Mouse (Mus musculus): Measurements from ENCODE around the gene Stt3b. TPM values are rescaled to one million over a fixed set of nuclear protein-coding genes. Genes with fewer than 3 reads are reported as not detected.
A peak's percentile ranks its signal among the peaks of the same experiment; 100 is the strongest.

Gene Stt3b
- total and polyA plus RNA-seq, 3 experiments = 26.0 to 95.9 (median 65.4) TPM

- no peaks in the 10 kb centered on the region for H3K9me3 ChIP-seq (replicated peaks)
- DNase-seq (ENCODE audit: low spot score) (no peak), ATAC-seq (ENCODE audit: extremely low read depth, insufficient number of reproducible peaks, low FRiP score, poor library complexity, severe bottlenecking) (no peak)
- no peak for TF ChIP-seq POLR2AphosphoS5 (IDR thresholded peaks at IDR 0.05; ENCODE audit: insufficient replicate concordance, low read depth, low read length)
- TF ChIP-seq TAL1 (conservative IDR thresholded peaks at IDR 0.05; ENCODE audit: low read depth, low read length) = no peak
- no peak for TF ChIP-seq CTCF (IDR thresholded peaks at IDR 0.05; ENCODE audit: low read depth, low read length)
- TF ChIP-seq GATA1 (IDR thresholded peaks at IDR 0.05; ENCODE audit: borderline replicate concordance, low read length) = no peak
- no peak for TF ChIP-seq GATA2 (IDR thresholded peaks at IDR 0.05; ENCODE audit: borderline replicate concordance, low read depth, low read length)
- H3K4me1 ChIP-seq (ENCODE audit: insufficient read depth, low read depth, low read length) = peaks cover 7% of the 10 kb centered on the region
- H3K36me3 ChIP-seq (replicated peaks) = no peaks in the 10 kb centered on the region
- no peaks in the 10 kb centered on the region for H3K27me3 ChIP-seq (ENCODE audit: insufficient read depth, low read length)
- H3K4me3 ChIP-seq (ENCODE audit: low read depth, low read length) = no peak overlapping the region
Measured at GRCm38 (mm10) chr9:115313830-115314229, 3.6 kb upstream of the Stt3b start.

GRCm38 (mm10) chr9:115311223-115311520 is 951 bp upstream of the Stt3b start:
- TF ChIP-seq TAL1 (conservative IDR thresholded peaks at IDR 0.05; ENCODE audit: low read depth, low read length) = no peak
- no peak for TF ChIP-seq POLR2AphosphoS5 (IDR thresholded peaks at IDR 0.05; ENCODE audit: insufficient replicate concordance, low read depth, low read length)
- TF ChIP-seq CTCF (IDR thresholded peaks at IDR 0.05; ENCODE audit: low read depth, low read length) = no peak
- TF ChIP-seq GATA1 (IDR thresholded peaks at IDR 0.05; ENCODE audit: borderline replicate concordance, low read length) = no peak
- H3K36me3 ChIP-seq (replicated peaks) = peaks cover 7% of the 10 kb centered on the region
- ATAC-seq (ENCODE audit: extremely low read depth, insufficient number of reproducible peaks, low FRiP score, poor library complexity, severe bottlenecking) = no peak
- H3K9me3 ChIP-seq (replicated peaks) = no peaks in the 10 kb centered on the region
- peak overlapping the region; percentile 93; the same call in 1 of the 2 replicates for H3K4me3 ChIP-seq (ENCODE audit: low read depth, low read length)
- peak; percentile 32 for DNase-seq (ENCODE audit: low spot score)
- no peaks in the 10 kb centered on the region for H3K27me3 ChIP-seq (ENCODE audit: insufficient read depth, low read length)
- peaks cover 22% of the 10 kb centered on the region for H3K4me1 ChIP-seq (ENCODE audit: insufficient read depth, low read depth, low read length)

GRCm38 (mm10) chr9:115309977-115310345 is 260 bp downstream of the Stt3b start:
- H3K9me3 ChIP-seq (replicated peaks) = no peaks in the 10 kb centered on the region
- no peaks in the 10 kb centered on the region for H3K27me3 ChIP-seq (ENCODE audit: insufficient read depth, low read length)
- H3K4me1 ChIP-seq (ENCODE audit: insufficient read depth, low read depth, low read length) = peaks cover 23% of the 10 kb centered on the region
- peaks cover 8% of the 10 kb centered on the region for H3K36me3 ChIP-seq (replicated peaks)
- peak; percentile 84 for DNase-seq (ENCODE audit: low spot score)
- ATAC-seq (ENCODE audit: extremely low read depth, insufficient number of reproducible peaks, low FRiP score, poor library complexity, severe bottlenecking) = peak; percentile 69
- H3K4me3 ChIP-seq (ENCODE audit: low read depth, low read length) = peak overlapping the region; percentile 93
- TF ChIP-seq TAL1 (conservative IDR thresholded peaks at IDR 0.05; ENCODE audit: low read depth, low read length) (no peak), GATA2 (IDR thresholded peaks at IDR 0.05; ENCODE audit: borderline replicate concordance, low read depth, low read length) (no peak), CTCF (IDR thresholded peaks at IDR 0.05; ENCODE audit: low read depth, low read length) (no peak), GATA1 (IDR thresholded peaks at IDR 0.05; ENCODE audit: borderline replicate concordance, low read length) (no peak), POLR2AphosphoS5 (IDR thresholded peaks at IDR 0.05; ENCODE audit: insufficient replicate concordance, low read depth, low read length) (no peak)

GRCm38 (mm10) chr9:115309381-115309971 is 745 bp downstream of the Stt3b start:
- Histone ChIP-seq H3K27me3 (ENCODE audit: insufficient read depth, low read length) (no peaks in the 10 kb centered on the region), H3K4me1 (ENCODE audit: insufficient read depth, low read depth, low read length) (peaks cover 27% of the 10 kb centered on the region), H3K36me3 (replicated peaks) (peaks cover 11% of the 10 kb centered on the region), H3K9me3 (replicated peaks) (no peaks in the 10 kb centered on the region), H3K4me3 (ENCODE audit: low read depth, low read length) (peak overlapping the region; percentile 93)
- DNase-seq (ENCODE audit: low spot score) = peak; percentile 40
- no peak for TF ChIP-seq POLR2AphosphoS5 (IDR thresholded peaks at IDR 0.05; ENCODE audit: insufficient replicate concordance, low read depth, low read length)
- no peak for TF ChIP-seq GATA2 (IDR thresholded peaks at IDR 0.05; ENCODE audit: borderline replicate concordance, low read depth, low read length)
- no peak for ATAC-seq (ENCODE audit: extremely low read depth, insufficient number of reproducible peaks, low FRiP score, poor library complexity, severe bottlenecking)

- TF ChIP-seq POLR2AphosphoS5 (IDR thresholded peaks at IDR 0.05; ENCODE audit: insufficient replicate concordance, low read depth, low read length) (no peak), TAL1 (conservative IDR thresholded peaks at IDR 0.05; ENCODE audit: low read depth, low read length) (no peak), CTCF (IDR thresholded peaks at IDR 0.05; ENCODE audit: low read depth, low read length) (no peak), GATA1 (IDR thresholded peaks at IDR 0.05; ENCODE audit: borderline replicate concordance, low read length) (no peak), GATA2 (IDR thresholded peaks at IDR 0.05; ENCODE audit: borderline replicate concordance, low read depth, low read length) (no peak)
- H3K4me3 ChIP-seq (ENCODE audit: low read depth, low read length) = peak overlapping the region; percentile 93
- no peaks in the 10 kb centered on the region for H3K27me3 ChIP-seq (ENCODE audit: insufficient read depth, low read length)
- peaks cover 28% of the 10 kb centered on the region for H3K4me1 ChIP-seq (ENCODE audit: insufficient read depth, low read depth, low read length)
- H3K9me3 ChIP-seq (replicated peaks) = no peaks in the 10 kb centered on the region
- DNase-seq (ENCODE audit: low spot score) (no peak), ATAC-seq (ENCODE audit: extremely low read depth, insufficient number of reproducible peaks, low FRiP score, poor library complexity, severe bottlenecking) (no peak)
- peaks cover 11% of the 10 kb centered on the region for H3K36me3 ChIP-seq (replicated peaks)
Measured at GRCm38 (mm10) chr9:115308941-115309380, 1.3 kb downstream of the Stt3b start.

GRCm38 (mm10) chr9:115308401-115308800 is 1.8 kb downstream of the Stt3b start:
- TF ChIP-seq GATA1 (IDR thresholded peaks at IDR 0.05; ENCODE audit: borderline replicate concordance, low read length) (no peak), POLR2AphosphoS5 (IDR thresholded peaks at IDR 0.05; ENCODE audit: insufficient replicate concordance, low read depth, low read length) (no peak), CTCF (IDR thresholded peaks at IDR 0.05; ENCODE audit: low read depth, low read length) (no peak), TAL1 (conservative IDR thresholded peaks at IDR 0.05; ENCODE audit: low read depth, low read length) (no peak), GATA2 (IDR thresholded peaks at IDR 0.05; ENCODE audit: borderline replicate concordance, low read depth, low read length) (no peak)
- Histone ChIP-seq H3K4me1 (ENCODE audit: insufficient read depth, low read depth, low read length) (peaks cover 29% of the 10 kb centered on the region), H3K27me3 (ENCODE audit: insufficient read depth, low read length) (no peaks in the 10 kb centered on the region), H3K4me3 (ENCODE audit: low read depth, low read length) (peak overlapping the region; percentile 93), H3K9me3 (replicated peaks) (no peaks in the 10 kb centered on the region), H3K36me3 (replicated peaks) (peaks cover 11% of the 10 kb centered on the region)
- no peak for ATAC-seq (ENCODE audit: extremely low read depth, insufficient number of reproducible peaks, low FRiP score, poor library complexity, severe bottlenecking)
- no peak for DNase-seq (ENCODE audit: low spot score)

Measured in G1E (cell line).